Mouse (Mus musculus): ENCODE results near the gene Rftn2. TPM values are rescaled to one million over a fixed set of nuclear protein-coding genes. Genes with fewer than 3 reads are reported as not detected.

Gene Rftn2
- 19.5 and 21.7 TPM in 2 replicates for polyA plus RNA-seq (2012; rRNA removed)

GRCm38 (mm10) chr1:55226011-55226857 lies at the start of gene Rftn2:
Rftn2 (minus strand) TSS chr1:55226782.
- no peak for DNase-seq (ENCODE audit: extremely low spot score in 1 of 2, low spot score in 1 of 2)

- DNase-seq (ENCODE audit: extremely low spot score in 1 of 2, low spot score in 1 of 2) = no peak
These were observed 38.9 kb upstream of the Rftn2 start for GRCm38 (mm10) chr1:55265447-55265846.

- DNase-seq (ENCODE audit: extremely low spot score in 1 of 2, low spot score in 1 of 2) = no peak
These were observed 37.8 kb upstream of the Rftn2 start for GRCm38 (mm10) chr1:55264385-55264784.

GRCm38 (mm10) chr1:55246374-55246773 lies 19.8 kb upstream of the Rftn2 start:
- DNase-seq (ENCODE audit: extremely low spot score in 1 of 2, low spot score in 1 of 2) = no peak

- DNase-seq (ENCODE audit: extremely low spot score in 1 of 2, low spot score in 1 of 2) = peak in 1 of 2 experiments; percentile 74
These were observed 12.7 kb upstream of the Rftn2 start for GRCm38 (mm10) chr1:55239237-55239636.

- DNase-seq (ENCODE audit: extremely low spot score in 1 of 2, low spot score in 1 of 2) = no peak
These were observed 11.9 kb upstream of the Rftn2 start for GRCm38 (mm10) chr1:55238496-55238895.

GRCm38 (mm10) chr1:55237643-55238161 lies 11.1 kb upstream of the Rftn2 start:
- peak in 1 of 2 experiments; percentile 28 for DNase-seq (ENCODE audit: extremely low spot score in 1 of 2, low spot score in 1 of 2)

- peak; percentile 91 to 97 for DNase-seq (ENCODE audit: extremely low spot score in 1 of 2, low spot score in 1 of 2)
These were observed 10.5 kb upstream of the Rftn2 start, which contains the start of gene Mars2 for GRCm38 (mm10) chr1:55236890-55237642. Mars2 (plus strand) TSS chr1:55237177.

- DNase-seq (ENCODE audit: extremely low spot score in 1 of 2, low spot score in 1 of 2) = no peak
These were observed 9.9 kb upstream of the Rftn2 start for GRCm38 (mm10) chr1:55236487-55236886.

GRCm38 (mm10) chr1:55234910-55235520 lies 8.4 kb upstream of the Rftn2 start:
- DNase-seq (ENCODE audit: extremely low spot score in 1 of 2, low spot score in 1 of 2) = no peak

GRCm38 (mm10) chr1:55228256-55228884 lies 1.8 kb upstream of the Rftn2 start:
- DNase-seq (ENCODE audit: extremely low spot score in 1 of 2, low spot score in 1 of 2) = no peak

- DNase-seq (ENCODE audit: extremely low spot score in 1 of 2, low spot score in 1 of 2) = no peak
These were observed 794 bp upstream of the Rftn2 start for GRCm38 (mm10) chr1:55227376-55227775.

GRCm38 (mm10) chr1:55225398-55225797 lies 1.2 kb downstream of the Rftn2 start:
- DNase-seq (ENCODE audit: extremely low spot score in 1 of 2, low spot score in 1 of 2) = peak in 1 of 2 experiments; percentile 14

- no peak for DNase-seq (ENCODE audit: extremely low spot score in 1 of 2, low spot score in 1 of 2)
These were observed 2.5 kb downstream of the Rftn2 start for GRCm38 (mm10) chr1:55224111-55224510.

- no peak for DNase-seq (ENCODE audit: extremely low spot score in 1 of 2, low spot score in 1 of 2)
These were observed 3.6 kb downstream of the Rftn2 start for GRCm38 (mm10) chr1:55223026-55223425.

GRCm38 (mm10) chr1:55221352-55221751 lies 5.2 kb downstream of the Rftn2 start:
- DNase-seq (ENCODE audit: extremely low spot score in 1 of 2, low spot score in 1 of 2) = peak in 1 of 2 experiments; percentile 43

GRCm38 (mm10) chr1:55217191-55217590 lies 9.4 kb downstream of the Rftn2 start:
- no peak for DNase-seq (ENCODE audit: extremely low spot score in 1 of 2, low spot score in 1 of 2)

GRCm38 (mm10) chr1:55215185-55215813 lies 11.3 kb downstream of the Rftn2 start:
- DNase-seq (ENCODE audit: extremely low spot score in 1 of 2, low spot score in 1 of 2) = no peak

GRCm38 (mm10) chr1:55213936-55214335 lies 12.6 kb downstream of the Rftn2 start:
- no peak for DNase-seq (ENCODE audit: extremely low spot score in 1 of 2, low spot score in 1 of 2)

- DNase-seq (ENCODE audit: extremely low spot score in 1 of 2, low spot score in 1 of 2) = no peak
These were observed 13.1 kb downstream of the Rftn2 start for GRCm38 (mm10) chr1:55213475-55213874.
